ENCODE assay signal across 8 mouse cellular contexts in the genomic region with DNA sequence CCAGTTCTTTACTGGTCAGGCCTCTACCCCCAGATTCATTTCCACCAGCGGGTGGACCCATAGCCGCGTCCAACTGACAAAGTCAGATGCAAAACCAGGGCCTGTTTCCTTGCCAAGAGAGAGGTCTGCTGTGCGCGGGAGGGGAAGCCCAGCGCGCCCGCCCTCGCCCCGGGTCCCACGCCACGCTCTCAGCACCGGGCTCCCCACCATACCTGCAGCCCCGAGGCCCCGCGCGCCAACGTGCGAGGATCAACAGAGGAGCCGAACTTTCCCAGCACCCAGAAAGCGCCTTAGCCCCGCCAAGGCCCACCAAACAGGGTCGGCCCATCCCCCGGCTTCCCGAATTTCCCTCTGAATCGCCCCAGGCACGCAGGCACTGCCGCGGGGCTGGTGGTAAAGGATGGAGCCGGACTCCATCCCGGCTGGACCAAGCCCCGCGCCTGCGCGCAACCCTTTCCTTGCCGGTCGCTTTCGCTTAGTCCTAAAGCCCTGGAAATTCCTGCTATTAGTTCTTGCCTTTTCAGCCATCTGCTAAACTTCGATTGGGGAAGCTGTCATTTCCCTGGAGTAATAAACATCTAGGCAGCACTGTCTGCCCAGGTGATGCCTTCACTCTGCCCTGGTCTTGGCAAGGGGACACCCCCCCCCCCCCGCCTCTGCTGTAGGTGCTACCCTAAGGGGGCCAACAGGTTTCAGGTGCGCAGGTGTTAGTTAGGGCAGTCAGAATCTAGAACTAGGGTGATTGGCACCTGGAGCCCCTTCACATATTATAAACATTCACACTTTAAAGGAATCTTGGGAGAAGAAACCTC.
DNase-seq lines count a peak whose midpoint lies in the region; ATAC-seq and TF ChIP-seq lines count a peak whose summit lies in the region.

No protein-coding gene starts in this region.

- H3K79me2 ChIP-seq in heart, adult 2 months (replicated peaks; ENCODE audit: control insufficient read depth, insufficient read depth, low read length) = no peaks in the 10 kb centered on the region

- peak overlapping the region; percentile 96 for H3K27ac ChIP-seq in embryonic facial prominence, embryonic 10.5 days (replicated peaks)
- H3K27ac ChIP-seq in heart, adult 2 months = peak overlapping the region; percentile 57
- peak overlapping the region; percentile 69 for H3K27ac ChIP-seq in kidney, adult 2 months (ENCODE audit: insufficient read depth, low read depth, low read length)
- peak overlapping the region; percentile 60; the same call in 1 of the 2 replicates for H3K27ac ChIP-seq in midbrain, postnatal 0 days (ENCODE audit: low read depth, low read length)

- peak overlapping the region; percentile 76 for H3K4me3 ChIP-seq in embryonic facial prominence, embryonic 10.5 days
- peak overlapping the region; percentile 64 for H3K4me3 ChIP-seq in heart, adult 2 months
- peak overlapping the region; percentile 69 for H3K4me3 ChIP-seq in kidney, adult 2 months (ENCODE audit: insufficient read depth, low read depth, low read length)
- peak overlapping the region; percentile 69 for H3K4me3 ChIP-seq in midbrain, postnatal 0 days (ENCODE audit: low read depth, low read length)

- WGBS in embryonic facial prominence, embryonic 10.5 days = 2% methylated on average over 41 of the region's 41 CpGs
- 2% methylated on average over 41 of the region's 41 CpGs for WGBS in heart, adult 2 months
- WGBS in kidney, adult 2 months = 3% methylated on average over 41 of the region's 41 CpGs
- 1% methylated on average over 40 of the region's 41 CpGs for WGBS in midbrain, postnatal 0 days

- TF ChIP-seq CTCF in heart, adult 2 months (IDR thresholded peaks at IDR 0.05) = peak; percentile 44
- TF ChIP-seq CTCF in kidney, adult 2 months (conservative IDR thresholded peaks at IDR 0.05; ENCODE audit: insufficient read depth, insufficient read length, low read depth, low read length) = peak; percentile 24; the same call in 1 of the 2 replicates
- peak; percentile 12; the same call in 1 of the 2 replicates for TF ChIP-seq CTCF in midbrain, postnatal 0 days (IDR thresholded peaks at IDR 0.05)

- H3K9me3 ChIP-seq in embryonic facial prominence, embryonic 10.5 days = peaks cover 4% of the 10 kb centered on the region; the same call in 1 of the 2 replicates
- no peaks in the 10 kb centered on the region for H3K9me3 ChIP-seq in midbrain, postnatal 0 days (ENCODE audit: low read length)

- peak; percentile 90 for ATAC-seq in midbrain, postnatal 0 days (ENCODE audit: low FRiP score)

- H3K27me3 ChIP-seq in embryonic facial prominence, embryonic 10.5 days (replicated peaks; ENCODE audit: low read depth, poor library complexity, severe bottlenecking) = no peaks in the 10 kb centered on the region
- no peaks in the 10 kb centered on the region for H3K27me3 ChIP-seq in heart, adult 2 months (ENCODE audit: control insufficient read depth, insufficient read depth, low read length)
- no peaks in the 10 kb centered on the region; the same call in 1 of the 2 replicates for H3K27me3 ChIP-seq in kidney, adult 2 months (replicated peaks; ENCODE audit: control insufficient read depth, insufficient read depth, low read length)
- no peaks in the 10 kb centered on the region for H3K27me3 ChIP-seq in midbrain, postnatal 0 days (ENCODE audit: insufficient read depth, low read length)

- peak; percentile 28 for DNase-seq in layer of hippocampus, adult 11-12 months (ENCODE audit: low spot score)
- DNase-seq in layer of hippocampus, adult 9-10 months (ENCODE audit: low spot score) = no peak
- DNase-seq in embryonic facial prominence, embryonic 10.5 days (ENCODE audit: low spot score) = peak; percentile 94
- DNase-seq in heart, adult 2 months = peak; percentile 67 to 71
- DNase-seq in kidney, adult 2 months = peak; percentile 61
- peak; percentile 66 for DNase-seq in liver
- peak; percentile 92 for DNase-seq in midbrain, postnatal 0 days (ENCODE audit: low spot score)
- peak; percentile 70 for DNase-seq in testis, postnatal 14 days (ENCODE audit: low spot score)

- intact Hi-C loops in heart, adult 2 months (cut with DNase I) = loop anchor here (5.0 kb wide), 2 partner anchors 38 to 58 kb away; no protein-coding TSS in a partner anchor

- peak overlapping the region; percentile 87 for H3K9ac ChIP-seq in heart, adult 2 months (ENCODE audit: low read depth, low read length)
- H3K9ac ChIP-seq in midbrain, postnatal 0 days (replicated peaks; ENCODE audit: low read length, poor library complexity, severe bottlenecking) = peak overlapping the region; percentile 60

- H3K4me1 ChIP-seq in embryonic facial prominence, embryonic 10.5 days = peaks cover 67% of the 10 kb centered on the region
- H3K4me1 ChIP-seq in heart, adult 2 months (ENCODE audit: control insufficient read depth, insufficient read depth, low read length) = no peaks in the 10 kb centered on the region
- H3K4me1 ChIP-seq in kidney, adult 2 months (ENCODE audit: control insufficient read depth, insufficient read depth, low read length) = peaks cover 7% of the 10 kb centered on the region; the same call in 1 of the 2 replicates
- H3K4me1 ChIP-seq in midbrain, postnatal 0 days (ENCODE audit: insufficient read depth, low read length) = peaks cover 4% of the 10 kb centered on the region; the same call in 1 of the 2 replicates

- H3K36me3 ChIP-seq in embryonic facial prominence, embryonic 10.5 days (replicated peaks) = peaks cover 7% of the 10 kb centered on the region
- H3K36me3 ChIP-seq in heart, adult 2 months (ENCODE audit: control insufficient read depth, insufficient read depth, low read length) = no peaks in the 10 kb centered on the region
- H3K36me3 ChIP-seq in kidney, adult 2 months (ENCODE audit: control insufficient read depth, insufficient read depth, low read length) = no peaks in the 10 kb centered on the region
- no peaks in the 10 kb centered on the region for H3K36me3 ChIP-seq in midbrain, postnatal 0 days (ENCODE audit: insufficient read depth, low read length)

- no peak for TF ChIP-seq EP300 in heart, adult 2 months (IDR thresholded peaks at IDR 0.05; ENCODE audit: insufficient read depth, low read depth, low read length)

- no peak for TF ChIP-seq POLR2A in heart, adult 2 months (IDR thresholded peaks at IDR 0.05; ENCODE audit: insufficient read depth, low read depth, low read length)
- no peak for TF ChIP-seq POLR2A in kidney, adult 2 months (IDR thresholded peaks at IDR 0.05; ENCODE audit: low read depth, low read length)

- peak overlapping the region; percentile 80 for H3K4me2 ChIP-seq in midbrain, postnatal 0 days (ENCODE audit: low read depth, low read length, poor library complexity, severe bottlenecking)
